Mouse (Mus musculus) midbrain, embryonic 11.5 days (tissue): ENCODE measurements around the gene Park7. TPM values are rescaled to one million over a fixed set of nuclear protein-coding genes. Genes with fewer than 3 reads are reported as not detected.

Experiments used
- ATAC-seq: fragments of 200-750 bp; cut with Nextera tagmentation; 2 replicates; pipeline ENCODE4 v1.8.0; 2017; ENCODE audit warnings: moderate TSS enrichment, moderate library complexity; ENCODE audit not compliant: low FRiP score
- DNase-seq: peaks from one replicate; pipeline ENCODE4 v3.0.0; 2015; ENCODE audit warnings: low spot score; ENCODE audit errors: missing footprints
- H3K27ac ChIP-seq: fragments of 300-500 bp; sonication (generic); 2 replicates; pipeline ENCODE4 v1.5.1; 2014; ENCODE audit warnings: low read depth, low read length
- H3K27me3 ChIP-seq: fragments of 300-500 bp; sonication (generic); 2 replicates; pipeline ENCODE4 v1.6.1; 2014; ENCODE audit warnings: mild to moderate bottlenecking, low read length, moderate library complexity, mixed read lengths; ENCODE audit not compliant: control insufficient read depth, insufficient read depth
- H3K36me3 ChIP-seq: fragments of 300-500 bp; sonication (generic); 2 replicates; pipeline ENCODE4 v1.6.1; 2014; ENCODE audit warnings: mild to moderate bottlenecking, low read length, moderate library complexity, mixed read lengths; ENCODE audit not compliant: control insufficient read depth, insufficient read depth
- H3K4me1 ChIP-seq: fragments of 300-500 bp; sonication (generic); 2 replicates; pipeline ENCODE4 v1.6.1; 2014; ENCODE audit warnings: low read length; ENCODE audit not compliant: control insufficient read depth, insufficient read depth
- H3K4me2 ChIP-seq: fragments of 300-500 bp; sonication (generic); 2 replicates; pipeline ENCODE4 v1.6.1; 2014; ENCODE audit warnings: mild to moderate bottlenecking, moderate library complexity
- H3K4me3 ChIP-seq: fragments of 300-500 bp; sonication (generic); 2 replicates; pipeline ENCODE4 v1.5.1; 2014; ENCODE audit warnings: low read depth, low read length
- H3K9ac ChIP-seq: fragments of 300-500 bp; sonication (generic); 2 replicates; pipeline ENCODE4 v1.6.1; 2014; ENCODE audit warnings: low read length
- H3K9me3 ChIP-seq: fragments of 300-500 bp; sonication (generic); 2 replicates; pipeline ENCODE4 v1.6.1; 2016; ENCODE audit warnings: low read length; ENCODE audit not compliant: control insufficient read depth
- WGBS: fragments of 180-500 bp; shearing (Covaris S2); extraction: QIAGEN DNeasy Blood & Tissue Kit; methylation state at CpG from one replicate; pipeline ENCODE4 v1.1.7; 2014; 5-methylcytosine and 5-hydroxymethylcytosine counted together
- polyA plus RNA-seq: library from polyadenylated mRNA; unstranded; fragments of >200 nt; fragmentation: Nextera tagmentation; extraction: Ambion mirVana; gene quantifications from 2 replicates; pipeline ENCODE4 v1.2.1, GENCODE M21; 2014

Gene Park7
- polyA plus RNA-seq, 1 experiment from 2014 or later, result 406 TPM

DNA sequence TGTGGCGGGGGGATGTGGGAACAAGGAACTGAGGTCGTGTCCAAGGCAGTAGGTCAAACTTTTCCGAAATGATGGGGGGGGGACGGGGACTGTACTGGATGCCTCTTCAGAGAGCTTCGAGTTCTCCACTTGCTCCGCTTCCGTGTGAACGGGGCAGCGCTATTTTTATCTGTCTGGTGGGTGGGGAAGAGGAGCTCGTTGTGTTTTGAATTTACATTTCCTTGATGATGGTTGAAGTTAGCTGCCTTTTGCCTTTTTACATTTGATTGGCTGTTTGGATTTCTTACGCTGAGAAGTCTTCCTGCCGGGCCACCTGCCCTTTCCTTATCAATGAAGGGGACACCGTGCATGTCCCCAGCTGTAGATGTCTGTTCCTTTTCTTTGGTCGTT is 23.8 kb upstream of the Park7 start:
- Histone ChIP-seq H3K27ac (no peak overlapping the region), H3K4me3 (no peak overlapping the region), H3K36me3 (no peaks in the 10 kb centered on the region), H3K9me3 (no peaks in the 10 kb centered on the region), H3K4me2 (no peak overlapping the region), H3K27me3 (no peaks in the 10 kb centered on the region), H3K9ac (no peak overlapping the region), H3K4me1 (no peaks in the 10 kb centered on the region)
- no peak for DNase-seq
- no peak for ATAC-seq
- WGBS, result 69% methylated on average over 14 of the region's 14 CpGs

GRCm38 (mm10) chr4:150937293-150938062 is 23.2 kb upstream of the Park7 start:
- no peak overlapping the region; the same call in 1 of the 2 replicates for H3K4me2 ChIP-seq
- H3K27me3 ChIP-seq, result no peaks in the 10 kb centered on the region
- no peaks in the 10 kb centered on the region for H3K4me1 ChIP-seq
- DNase-seq (no peak), ATAC-seq (no peak)
- no peaks in the 10 kb centered on the region for H3K36me3 ChIP-seq
- no peak overlapping the region for H3K9ac ChIP-seq
- no peak overlapping the region for H3K27ac ChIP-seq
- WGBS, result 75% methylated on average over 16 of the region's 16 CpGs
- no peaks in the 10 kb centered on the region for H3K9me3 ChIP-seq
- no peak overlapping the region for H3K4me3 ChIP-seq

DNA sequence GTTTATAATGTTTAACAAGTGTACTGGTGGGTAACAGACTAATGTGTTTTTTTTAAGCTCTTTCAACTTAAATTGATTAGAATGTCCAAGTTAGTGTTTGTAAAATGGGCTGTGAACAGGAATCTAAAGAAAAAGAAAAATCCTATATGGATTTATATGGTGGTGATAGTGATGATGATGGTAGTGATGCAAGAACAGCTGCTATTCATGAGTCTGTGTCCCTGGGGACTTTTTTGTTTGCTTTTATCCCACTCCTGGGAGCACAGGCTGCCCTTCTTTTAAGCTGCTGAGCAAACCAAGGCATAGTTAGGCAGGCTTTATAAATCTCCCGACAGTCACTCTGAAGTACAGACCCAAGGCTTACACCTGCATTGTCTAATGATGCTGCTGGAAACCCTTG is 19.3 kb upstream of the Park7 start:
- Histone ChIP-seq H3K9me3 (no peaks in the 10 kb centered on the region), H3K27me3 (no peaks in the 10 kb centered on the region), H3K36me3 (no peaks in the 10 kb centered on the region), H3K4me2 (no peak overlapping the region), H3K27ac (no peak overlapping the region), H3K4me1 (no peaks in the 10 kb centered on the region), H3K9ac (no peak overlapping the region), H3K4me3 (no peak overlapping the region)
- WGBS, result 64% methylated on average over 1 of the region's 1 CpGs
- DNase-seq, result no peak
- ATAC-seq, result no peak

GRCm38 (mm10) chr4:150927789-150928188 is 13.6 kb upstream of the Park7 start:
- no peak for DNase-seq
- no peak for ATAC-seq
- Histone ChIP-seq H3K4me1 (no peaks in the 10 kb centered on the region), H3K27ac (no peak overlapping the region), H3K9me3 (no peaks in the 10 kb centered on the region), H3K9ac (no peak overlapping the region), H3K36me3 (no peaks in the 10 kb centered on the region), H3K4me2 (no peak overlapping the region), H3K4me3 (no peak overlapping the region), H3K27me3 (no peaks in the 10 kb centered on the region)
- 77% methylated on average over 10 of the region's 10 CpGs for WGBS

GRCm38 (mm10) chr4:150926924-150927705 is 12.9 kb upstream of the Park7 start:
- H3K27ac ChIP-seq, result no peak overlapping the region
- ATAC-seq, result no peak

GRCm38 (mm10) chr4:150925923-150926322 is 11.7 kb upstream of the Park7 start:
- H3K27ac ChIP-seq, result no peak overlapping the region
- H3K4me3 ChIP-seq, result no peak overlapping the region
- H3K9ac ChIP-seq, result no peak overlapping the region
- no peaks in the 10 kb centered on the region for H3K4me1 ChIP-seq
- no peaks in the 10 kb centered on the region for H3K27me3 ChIP-seq
- no peaks in the 10 kb centered on the region for H3K9me3 ChIP-seq
- 55% methylated on average over 5 of the region's 5 CpGs for WGBS
- no peak for ATAC-seq
- H3K4me2 ChIP-seq, result no peak overlapping the region
- H3K36me3 ChIP-seq, result no peaks in the 10 kb centered on the region
- DNase-seq, result no peak

More at GRCm38 (mm10) chr4:150926924-150927705, 12.9 kb upstream of the Park7 start:
- H3K4me2 ChIP-seq, result no peak overlapping the region
- no peaks in the 10 kb centered on the region for H3K9me3 ChIP-seq
- H3K27me3 ChIP-seq, result no peaks in the 10 kb centered on the region
- H3K9ac ChIP-seq, result no peak overlapping the region
- H3K36me3 ChIP-seq, result no peaks in the 10 kb centered on the region
- H3K4me1 ChIP-seq, result no peaks in the 10 kb centered on the region
- no peak overlapping the region for H3K4me3 ChIP-seq
- no peak for DNase-seq
- WGBS, result 51% methylated on average over 13 of the region's 14 CpGs

- H3K36me3 ChIP-seq, result no peaks in the 10 kb centered on the region
- WGBS, result 85% methylated on average over 6 of the region's 6 CpGs
Observed at GRCm38 (mm10) chr4:150924936-150925335, 10.7 kb upstream of the Park7 start.

DNA sequence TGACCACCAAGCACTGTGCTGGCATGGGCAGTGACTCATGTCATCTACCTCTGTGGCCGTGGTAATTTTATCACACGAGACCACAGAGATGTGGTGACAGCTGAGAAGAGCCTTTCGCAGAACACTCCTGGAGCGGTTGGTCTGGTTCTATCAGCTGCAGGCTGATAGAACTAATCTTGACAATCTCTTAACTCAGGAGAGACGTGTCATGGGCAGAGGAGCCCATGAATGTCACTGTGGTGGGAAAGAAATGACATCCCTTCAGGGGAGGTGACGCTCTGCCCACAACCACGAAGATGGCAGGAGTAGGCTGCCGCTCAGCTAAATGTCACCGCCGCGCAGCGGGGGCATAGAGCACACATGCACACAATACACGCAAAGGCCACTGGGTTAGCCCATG is 10.1 kb upstream of the Park7 start:
- ATAC-seq (no peak), DNase-seq (no peak)
- H3K4me2 ChIP-seq, result no peak overlapping the region
- H3K4me3 ChIP-seq, result no peak overlapping the region
- H3K9me3 ChIP-seq, result no peaks in the 10 kb centered on the region
- H3K27me3 ChIP-seq, result no peaks in the 10 kb centered on the region
- H3K4me1 ChIP-seq, result no peaks in the 10 kb centered on the region
- H3K36me3 ChIP-seq, result no peaks in the 10 kb centered on the region
- H3K9ac ChIP-seq, result no peak overlapping the region
- no peak overlapping the region for H3K27ac ChIP-seq
- WGBS, result 86% methylated on average over 13 of the region's 13 CpGs

More at GRCm38 (mm10) chr4:150924936-150925335, 10.7 kb upstream of the Park7 start:
- Histone ChIP-seq H3K9me3 (no peaks in the 10 kb centered on the region), H3K4me2 (no peak overlapping the region), H3K27ac (no peak overlapping the region), H3K27me3 (no peaks in the 10 kb centered on the region), H3K4me3 (no peak overlapping the region), H3K4me1 (no peaks in the 10 kb centered on the region), H3K9ac (no peak overlapping the region)
- ATAC-seq (no peak), DNase-seq (no peak)

- ATAC-seq, result no peak
- no peak overlapping the region for H3K9ac ChIP-seq
- H3K9me3 ChIP-seq, result no peaks in the 10 kb centered on the region
- DNase-seq, result no peak
- H3K27ac ChIP-seq, result no peak overlapping the region
- H3K4me1 ChIP-seq, result no peaks in the 10 kb centered on the region
- H3K4me3 ChIP-seq, result no peak overlapping the region
- H3K27me3 ChIP-seq, result no peaks in the 10 kb centered on the region
- no peak overlapping the region for H3K4me2 ChIP-seq
- WGBS, result 86% methylated on average over 8 of the region's 8 CpGs
- no peaks in the 10 kb centered on the region for H3K36me3 ChIP-seq
Observed at GRCm38 (mm10) chr4:150921206-150921605, 7.0 kb upstream of the Park7 start.
